Mouse (Mus musculus): Measurements from ENCODE around the gene U2surp.
"Not testable (repeated sequence)": the region's sequence is repeated elsewhere in the genome, so short reads cannot be mapped to it uniquely, and the experiment has no call there.

The U2surp gene

GRCm38 (mm10) chr9:95533817-95534216 is 22.0 kb upstream of the U2surp start:
- DNase-seq = no peak

- DNase-seq = no peak
Measured at GRCm38 (mm10) chr9:95531144-95531543, 19.3 kb upstream of the U2surp start.

- DNase-seq = no peak
Measured at GRCm38 (mm10) chr9:95527676-95528075, 15.9 kb upstream of the U2surp start.

- no peak for DNase-seq
Measured at GRCm38 (mm10) chr9:95525961-95526360, 14.2 kb upstream of the U2surp start.

GRCm38 (mm10) chr9:95525376-95525775 is 13.6 kb upstream of the U2surp start:
- no peak for DNase-seq

GRCm38 (mm10) chr9:95522561-95522960 is 10.8 kb upstream of the U2surp start:
- DNase-seq = no peak

- DNase-seq = no peak
Measured at GRCm38 (mm10) chr9:95521566-95521965, 9.8 kb upstream of the U2surp start.

GRCm38 (mm10) chr9:95521031-95521430 is 9.2 kb upstream of the U2surp start:
- no peak for DNase-seq

GRCm38 (mm10) chr9:95520563-95520962 is 8.8 kb upstream of the U2surp start:
- DNase-seq = no peak

- DNase-seq = peak; percentile 17 to 33
Measured at GRCm38 (mm10) chr9:95514361-95514760, 2.6 kb upstream of the U2surp start.

GRCm38 (mm10) chr9:95513776-95514175 is 2.0 kb upstream of the U2surp start:
- no peak for DNase-seq

GRCm38 (mm10) chr9:95512331-95513030 is 685 bp upstream of the U2surp start:
- peak in 1 of 2 experiments; percentile 1 for DNase-seq

- DNase-seq = peak in 1 of 2 experiments; percentile 1
Measured at GRCm38 (mm10) chr9:95510693-95511404, 947 bp downstream of the U2surp start.

- DNase-seq = no peak
Measured at GRCm38 (mm10) chr9:95505666-95506065, 6.1 kb downstream of the U2surp start.

- DNase-seq = no peak
Measured at GRCm38 (mm10) chr9:95499848-95500247, 11.9 kb downstream of the U2surp start.

- DNase-seq = no peak
Measured at GRCm38 (mm10) chr9:95495038-95495437, 16.8 kb downstream of the U2surp start.

- DNase-seq = no peak
Measured at GRCm38 (mm10) chr9:95493393-95493792, 18.4 kb downstream of the U2surp start.

GRCm38 (mm10) chr9:95490003-95490402 is 21.8 kb downstream of the U2surp start:
- no peak for DNase-seq

GRCm38 (mm10) chr9:95488861-95489260 is 22.9 kb downstream of the U2surp start:
- DNase-seq = no peak

- peak in 1 of 2 experiments; percentile 1 for DNase-seq
Measured at GRCm38 (mm10) chr9:95479981-95480380, 31.8 kb downstream of the U2surp start.

- no peak for DNase-seq
Measured at GRCm38 (mm10) chr9:95478443-95478842, 33.4 kb downstream of the U2surp start.

GRCm38 (mm10) chr9:95472926-95473325 is 38.9 kb downstream of the U2surp start:
- no peak for DNase-seq

GRCm38 (mm10) chr9:95469011-95469576 is 42.7 kb downstream of the U2surp start:
- not testable (repeated sequence) for DNase-seq

GRCm38 (mm10) chr9:95464028-95464427 is 47.8 kb downstream of the U2surp start:
- no peak for DNase-seq

Measured in lung, adult 18-20 months (tissue).